Mouse (Mus musculus): Measurements from ENCODE around the gene Jhy. TPM values are rescaled to one million over a fixed set of nuclear protein-coding genes. Genes with fewer than 3 reads are reported as not detected.

Jhy gene
- polyA plus RNA-seq, 1 experiment from 2014 or later: 1.1 TPM

DNA sequence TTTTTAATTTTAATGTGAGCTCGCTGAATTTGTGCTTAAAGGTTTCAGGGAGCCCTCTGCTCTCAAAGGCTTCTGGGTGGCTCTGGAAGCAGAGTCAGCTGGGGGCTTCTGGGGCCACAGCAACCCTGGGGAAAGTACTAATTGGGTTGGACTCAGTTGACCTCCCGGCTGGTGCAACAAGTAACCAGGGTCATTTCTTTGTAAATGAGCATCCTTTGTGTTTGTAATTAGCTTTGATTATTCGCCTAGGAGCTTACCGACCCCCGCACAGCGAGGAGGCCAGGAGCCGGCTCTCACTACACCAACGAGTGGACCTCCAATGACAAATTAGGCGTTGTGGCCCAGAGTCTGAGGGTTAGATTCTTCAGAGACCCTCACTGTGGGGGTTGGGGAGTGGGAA, 104.7 kb downstream of the Jhy start:
- under 1% methylated on average over 9 of the region's 9 CpGs for whole genome bisulfite sequencing
- Histone ChIP-seq H3K9ac (replicated peaks; ENCODE audit: low read length) (peak overlapping the region; percentile 38; the same call in 1 of the 2 replicates), H3K4me1 (ENCODE audit: control insufficient read depth, insufficient read depth, low read length) (no peaks in the 10 kb centered on the region), H3K4me2 (ENCODE audit: low read length) (peak overlapping the region; percentile 61), H3K4me3 (replicated peaks; ENCODE audit: low read depth, low read length) (peak overlapping the region; percentile 30), H3K27me3 (ENCODE audit: control insufficient read depth, insufficient read depth, low read length) (0 out of 2 replicates have a peak, but pooled peaks cover 8% of the 10 kb centered on the region), H3K27ac (replicated peaks; ENCODE audit: low read depth, low read length) (no peak overlapping the region), H3K36me3 (ENCODE audit: control insufficient read depth, insufficient read depth, low read length) (no peaks in the 10 kb centered on the region), H3K9me3 (ENCODE audit: control insufficient read depth, low read length) (no peaks in the 10 kb centered on the region)
- DNase-seq (peak; percentile 44), ATAC-seq (ENCODE audit: low FRiP score, low TSS enrichment) (0 out of 2 replicates have a peak, but pooled peaks have one; percentile 4)

DNA sequence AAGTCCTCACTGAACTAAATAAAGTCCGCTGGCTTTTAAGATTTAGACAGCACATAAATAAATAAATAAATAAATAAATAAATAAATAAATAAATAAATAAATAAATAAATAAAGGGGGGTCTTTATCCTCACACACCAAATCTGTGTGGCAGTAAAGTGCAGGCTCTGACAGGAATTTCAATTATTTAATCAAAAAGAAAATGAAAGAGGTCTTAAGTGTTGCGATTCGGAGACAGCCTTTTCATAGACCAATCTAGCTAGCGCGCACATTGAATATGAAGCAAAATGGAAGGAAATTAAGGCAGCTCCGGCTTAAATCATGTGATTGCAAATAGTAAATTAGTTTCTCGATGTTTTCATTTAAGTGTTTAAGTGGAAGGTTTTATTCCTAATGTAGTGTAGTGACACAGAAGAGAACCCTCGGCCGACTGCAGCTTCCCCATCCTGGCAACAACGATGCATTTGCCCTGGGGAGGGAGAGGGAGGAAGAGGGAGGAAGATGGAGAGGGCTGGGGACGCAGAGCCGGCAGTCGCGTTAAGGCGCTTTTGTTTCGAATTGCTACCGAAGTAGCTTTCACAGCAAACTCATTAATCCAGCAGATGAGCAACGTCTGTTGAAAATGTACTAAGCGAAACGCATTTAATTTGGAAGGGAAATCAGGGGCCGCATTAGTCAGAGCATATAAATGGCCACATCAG, 105.3 kb downstream of the Jhy start:
- ATAC-seq (ENCODE audit: low FRiP score, low TSS enrichment) (peak; percentile 48; the same call in 1 of the 2 replicates), DNase-seq (peak; percentile 79)
- WGBS: 6% methylated on average over 21 of the region's 21 CpGs
- Histone ChIP-seq H3K4me2 (ENCODE audit: low read length) (peak overlapping the region; percentile 61), H3K4me1 (ENCODE audit: control insufficient read depth, insufficient read depth, low read length) (no peaks in the 10 kb centered on the region), H3K9ac (replicated peaks; ENCODE audit: low read length) (peak overlapping the region; percentile 38; the same call in 1 of the 2 replicates), H3K4me3 (replicated peaks; ENCODE audit: low read depth, low read length) (peak overlapping the region; percentile 30), H3K9me3 (ENCODE audit: control insufficient read depth, low read length) (no peaks in the 10 kb centered on the region), H3K36me3 (ENCODE audit: control insufficient read depth, insufficient read depth, low read length) (no peaks in the 10 kb centered on the region), H3K27me3 (ENCODE audit: control insufficient read depth, insufficient read depth, low read length) (0 out of 2 replicates have a peak, but pooled peaks cover 8% of the 10 kb centered on the region), H3K27ac (replicated peaks; ENCODE audit: low read depth, low read length) (peak overlapping the region; percentile 53; the same call in 1 of the 2 replicates)

DNA sequence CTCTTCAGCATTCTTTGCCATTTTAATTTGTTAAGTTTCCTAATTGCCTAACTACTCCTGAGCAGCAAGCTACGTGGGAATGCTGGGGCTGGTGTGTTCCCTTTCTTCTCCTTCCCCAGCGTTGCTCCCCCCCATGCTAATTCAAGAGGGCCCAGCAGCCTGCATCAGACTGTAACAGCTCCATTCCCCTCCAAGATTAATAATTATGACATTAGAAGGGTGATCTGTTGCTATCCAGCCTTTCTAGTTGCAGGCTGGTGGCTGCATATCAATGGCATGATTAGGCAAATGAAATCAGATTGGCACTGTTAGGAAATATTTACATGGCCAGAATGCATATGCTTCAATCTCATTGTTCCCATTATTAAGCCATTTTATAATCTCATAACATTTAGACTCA, 112.4 kb downstream of the Jhy start:
- Histone ChIP-seq H3K4me2 (ENCODE audit: low read length) (no peak overlapping the region), H3K4me3 (replicated peaks; ENCODE audit: low read depth, low read length) (no peak overlapping the region), H3K27ac (replicated peaks; ENCODE audit: low read depth, low read length) (no peak overlapping the region), H3K9ac (replicated peaks; ENCODE audit: low read length) (no peak overlapping the region), H3K27me3 (ENCODE audit: control insufficient read depth, insufficient read depth, low read length) (no peaks in the 10 kb centered on the region), H3K4me1 (ENCODE audit: control insufficient read depth, insufficient read depth, low read length) (no peaks in the 10 kb centered on the region), H3K9me3 (ENCODE audit: control insufficient read depth, low read length) (no peaks in the 10 kb centered on the region), H3K36me3 (ENCODE audit: control insufficient read depth, insufficient read depth, low read length) (no peaks in the 10 kb centered on the region)
- DNase-seq: no peak
- 40% methylated on average over 2 of the region's 2 CpGs for WGBS
- no peak for ATAC-seq (ENCODE audit: low FRiP score, low TSS enrichment)

Other genes with a start within 250 kb of the Jhy start
- gene Hspa8, start 163.1 kb downstream of the Jhy start, polyA plus RNA-seq (2014; fragmentation: Nextera tagmentation; extraction: Ambion mirVana): 2,437 and 3,041 TPM in 2 replicates
- 0.09 TPM in 1 of 2 replicates, not detected in the other for gene Bsx, start 90.0 kb downstream of the Jhy start, polyA plus RNA-seq (2014; fragmentation: Nextera tagmentation; extraction: Ambion mirVana)
- 0.18 and 0.26 TPM in 2 replicates for gene Crtam, start 40.5 kb upstream of the Jhy start, polyA plus RNA-seq (2014; fragmentation: Nextera tagmentation; extraction: Ambion mirVana)
- 18.9 and 21.3 TPM in 2 replicates for gene Ubash3b, start 197.6 kb upstream of the Jhy start, polyA plus RNA-seq (2014; fragmentation: Nextera tagmentation; extraction: Ambion mirVana)

All from midbrain, embryonic 14.5 days (tissue).